Mouse (Mus musculus): Measurements from ENCODE around the gene Atg7. TPM values are rescaled to one million over a fixed set of nuclear protein-coding genes. Genes with fewer than 3 reads are reported as not detected.
A peak's percentile ranks its signal among the peaks of the same experiment; 100 is the strongest.

The Atg7 gene
- total and polyA plus RNA-seq, 3 experiments = 11.1 to 15.7 (median 14.8) TPM

DNA sequence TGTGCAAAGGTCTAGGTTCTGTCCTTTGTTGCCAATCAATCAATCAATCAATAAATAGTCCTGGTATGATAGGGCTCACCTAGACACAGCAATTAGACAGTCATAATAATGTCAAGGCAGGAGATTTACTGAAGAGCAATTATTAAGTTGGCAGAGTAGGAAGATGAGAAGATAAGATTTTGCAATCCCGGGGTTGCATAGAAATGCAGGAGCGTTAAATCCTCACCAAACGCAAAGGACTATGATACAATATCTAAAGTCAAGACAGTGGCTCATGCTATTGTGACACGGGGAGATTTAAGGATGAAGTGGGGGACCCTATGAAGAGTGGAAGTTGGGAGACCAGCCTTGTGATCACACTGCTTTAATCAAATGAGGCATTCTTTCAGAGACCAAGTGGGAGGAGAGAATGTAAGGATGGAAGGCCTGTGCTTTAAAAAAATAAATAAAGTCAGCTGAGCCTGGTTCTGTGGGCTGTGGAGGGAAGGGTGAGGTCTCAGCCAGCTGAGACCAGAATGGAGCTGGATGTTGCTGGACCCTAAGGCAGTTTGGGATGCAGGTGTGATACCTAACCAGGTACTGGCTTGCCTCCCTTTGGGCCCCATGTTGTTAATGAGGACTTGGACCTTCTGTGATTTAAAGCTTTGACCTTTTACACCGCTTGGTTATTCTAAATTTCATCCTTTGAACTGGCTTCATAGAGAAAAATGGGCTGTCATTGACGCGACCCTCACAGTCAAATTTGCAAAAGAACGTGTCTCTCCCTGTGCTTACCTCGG lies 187.0 kb downstream of the Atg7 start:
- Histone ChIP-seq H3K27ac (ENCODE audit: insufficient read depth, low read depth) (no peak overlapping the region), H3K4me3 (replicated peaks in 1 of 3; ENCODE audit: low read depth in 2 of 3, low read length in 2 of 3, poor library complexity in 1 of 3) (no peak overlapping the region), H3K79me2 (replicated peaks; ENCODE audit: control insufficient read depth, extremely low read depth, insufficient read depth, poor library complexity, severe bottlenecking) (no peaks in the 10 kb centered on the region), H3K4me1 (ENCODE audit: control insufficient read depth in 1 of 2, insufficient read depth in 2 of 2) (peaks cover 3 to 29% of the 10 kb centered on the region in 2 experiments; a peak in 3 of 4 replicates), H3K9me3 (replicated peaks; ENCODE audit: low read length) (no peaks in the 10 kb centered on the region), H3K4me2 (ENCODE audit: insufficient read depth, low read depth, poor library complexity, severe bottlenecking) (no peak overlapping the region), H3K36me3 (replicated peaks in 1 of 2; ENCODE audit: control insufficient read depth in 1 of 2, insufficient read depth in 1 of 2, low read length in 1 of 2) (no peaks in the 10 kb centered on the region), H3K27me3 (replicated peaks) (no peaks in the 10 kb centered on the region), H3K9ac (ENCODE audit: insufficient read depth, low read depth) (no peak overlapping the region)
- in situ Hi-C loops (cut with MboI; ENCODE audit: low pct_ligation_motif_present, low pct_unique_long_range_greater_than_20kb, low sequenced_read_pairs) (no loop called here), dilution Hi-C loops (cut with MboI; ENCODE audit: extremely low pct_ligation_motif_present, extremely low pct_unique_long_range_greater_than_20kb, low sequenced_read_pairs) (no loop called here)
- no peak for DNase-seq (ENCODE audit: extremely low read depth)
- TF ChIP-seq MEF2A (IDR thresholded peaks at IDR 0.05; ENCODE audit: borderline replicate concordance, low read depth, low read length) (no peak), CHD1 (IDR thresholded peaks at IDR 0.05; ENCODE audit: low read depth, low read length) (no peak), CTCF (conservative IDR thresholded peaks at IDR 0.05 in 1 of 2, IDR thresholded peaks at IDR 0.05 in 1 of 2; ENCODE audit: low read depth in 2 of 2, low read length in 2 of 2) (no peak), ZNF384 (IDR thresholded peaks at IDR 0.05; ENCODE audit: low read depth, low read length) (no peak), JUN (IDR thresholded peaks at IDR 0.05; ENCODE audit: insufficient read depth, low read depth, low read length) (no peak), ELF1 (IDR thresholded peaks at IDR 0.05; ENCODE audit: low read depth, low read length) (no peak), EP300 (IDR thresholded peaks at IDR 0.05; ENCODE audit: low read length) (no peak), RAD21 (IDR thresholded peaks at IDR 0.05; ENCODE audit: low read depth, low read length) (no peak), MXI1 (IDR thresholded peaks at IDR 0.05; ENCODE audit: low read depth, low read length) (no peak), BHLHE40 (IDR thresholded peaks at IDR 0.05; ENCODE audit: low read depth, low read length) (no peak)

DNA sequence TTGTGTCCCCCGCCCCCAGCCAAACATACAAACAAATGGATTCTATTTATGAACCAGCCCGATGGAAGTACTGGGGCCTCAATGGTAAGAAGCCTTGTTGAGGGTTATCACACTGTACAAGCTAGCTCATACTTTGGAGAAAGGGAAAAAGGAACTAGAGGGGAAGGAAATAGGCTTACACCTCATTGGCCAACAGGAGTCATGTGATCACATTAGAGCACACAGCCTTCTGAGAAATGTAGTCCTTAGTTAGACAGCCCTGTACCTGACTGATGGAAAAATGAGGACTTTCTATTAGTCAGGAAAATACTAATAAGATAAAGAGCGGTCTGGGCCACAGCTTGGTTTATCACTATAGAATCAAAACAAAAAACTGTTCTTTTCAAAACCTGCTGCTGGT lies 188.9 kb downstream of the Atg7 start:
- TF ChIP-seq USF1 (IDR thresholded peaks at IDR 0.05; ENCODE audit: low read depth, low read length) (peak; percentile 85), HCFC1 (IDR thresholded peaks at IDR 0.05; ENCODE audit: low read depth, low read length) (peak; percentile 66), MYC (IDR thresholded peaks at IDR 0.05; ENCODE audit: low read depth, low read length) (no peak), JUN (IDR thresholded peaks at IDR 0.05; ENCODE audit: insufficient read depth, low read depth, low read length) (no peak), MAX (IDR thresholded peaks at IDR 0.05; ENCODE audit: low read length) (0 out of 2 replicates have a peak, but pooled peaks have one; percentile 40), UBTF (IDR thresholded peaks at IDR 0.05; ENCODE audit: low read depth, low read length) (no peak), USF2 (conservative IDR thresholded peaks at IDR 0.05; ENCODE audit: low read depth, low read length) (peak; percentile 90), JUND (conservative IDR thresholded peaks at IDR 0.05; ENCODE audit: low read depth, low read length) (no peak), ZKSCAN1 (IDR thresholded peaks at IDR 0.05; ENCODE audit: borderline replicate concordance, low read depth, low read length) (no peak), ZNF384 (IDR thresholded peaks at IDR 0.05; ENCODE audit: low read depth, low read length) (no peak), RCOR1 (conservative IDR thresholded peaks at IDR 0.05; ENCODE audit: low read depth, low read length) (no peak), ELF1 (IDR thresholded peaks at IDR 0.05; ENCODE audit: low read depth, low read length) (0 out of 2 replicates have a peak, but pooled peaks have one; percentile 12)
- Histone ChIP-seq H3K9me3 (replicated peaks; ENCODE audit: low read length) (no peaks in the 10 kb centered on the region), H3K9ac (ENCODE audit: insufficient read depth, low read depth) (no peak overlapping the region), H3K27me3 (replicated peaks) (no peaks in the 10 kb centered on the region), H3K79me2 (replicated peaks; ENCODE audit: control insufficient read depth, extremely low read depth, insufficient read depth, poor library complexity, severe bottlenecking) (no peaks in the 10 kb centered on the region), H3K27ac (ENCODE audit: insufficient read depth, low read depth) (no peak overlapping the region), H3K4me2 (ENCODE audit: insufficient read depth, low read depth, poor library complexity, severe bottlenecking) (no peak overlapping the region), H3K36me3 (replicated peaks in 1 of 2; ENCODE audit: control insufficient read depth in 1 of 2, insufficient read depth in 1 of 2, low read length in 1 of 2) (no peaks in the 10 kb centered on the region), H3K4me1 (ENCODE audit: control insufficient read depth in 1 of 2, insufficient read depth in 2 of 2) (peaks cover 3 to 43% of the 10 kb centered on the region in 2 experiments; a peak in 3 of 4 replicates), H3K4me3 (replicated peaks in 1 of 3; ENCODE audit: low read depth in 2 of 3, low read length in 2 of 3, poor library complexity in 1 of 3) (no peak overlapping the region)
- dilution Hi-C loops (cut with MboI; ENCODE audit: extremely low pct_ligation_motif_present, extremely low pct_unique_long_range_greater_than_20kb, low sequenced_read_pairs) = no loop called here
- peak; percentile 52 for DNase-seq (ENCODE audit: extremely low read depth)
- in situ Hi-C loops (cut with MboI; ENCODE audit: low pct_ligation_motif_present, low pct_unique_long_range_greater_than_20kb, low sequenced_read_pairs) = no loop called here
